Mouse (Mus musculus): ENCODE measurements around the gene Gm45140. TPM values are rescaled to one million over a fixed set of nuclear protein-coding genes. Genes with fewer than 3 reads are reported as not detected.

Gm45140 gene
- total and polyA plus RNA-seq, 3 experiments, result 9.9 to 26.2 TPM; not detected in 1

DNA sequence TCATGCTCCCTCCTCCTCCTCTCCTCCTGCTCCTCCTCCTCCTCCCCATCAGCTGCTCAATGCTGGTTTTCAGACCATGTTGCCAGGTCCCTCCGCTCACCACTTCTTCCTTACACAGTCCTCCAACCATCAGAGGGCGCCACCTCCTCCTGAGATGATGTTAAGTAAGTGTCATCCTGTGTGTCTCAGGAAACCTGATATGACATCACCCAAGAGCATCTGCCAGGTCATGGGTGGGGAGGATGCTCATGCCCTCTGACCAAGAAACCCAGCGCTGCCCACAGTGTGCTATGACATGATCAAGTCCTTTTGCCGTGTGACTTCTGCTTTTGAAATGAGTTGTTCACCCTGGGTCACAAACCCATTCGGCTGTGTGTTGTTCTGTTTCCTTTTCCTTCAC lies 92.8 kb downstream of the Gm45140 start:
- peaks cover 33 to 66% of the 10 kb centered on the region in 2 experiments for H3K4me1 ChIP-seq (ENCODE audit: control insufficient read depth in 1 of 2, insufficient read depth in 2 of 2, low read length in 2 of 2)

GRCm38 (mm10) chr6:87741978-87742377 lies 93.6 kb downstream of the Gm45140 start:
- no peaks in the 10 kb centered on the region for H3K27me3 ChIP-seq (ENCODE audit: control insufficient read depth in 1 of 2, insufficient read depth in 2 of 2, low read length in 2 of 2)
- peaks cover 33 to 58% of the 10 kb centered on the region in 2 experiments for H3K4me1 ChIP-seq (ENCODE audit: control insufficient read depth in 1 of 2, insufficient read depth in 2 of 2, low read length in 2 of 2)
- TF ChIP-seq ETS1 (IDR thresholded peaks at IDR 0.05; ENCODE audit: low read depth, low read length) (peak; percentile 27; the same call in 1 of the 2 replicates), BHLHE40 (IDR thresholded peaks at IDR 0.05; ENCODE audit: borderline replicate concordance, low read depth, low read length) (peak; percentile 92), GATA1 (IDR thresholded peaks at IDR 0.05; ENCODE audit: low read depth, low read length) (0 out of 2 replicates have a peak, but pooled peaks have one; percentile 8), TAL1 (IDR thresholded peaks at IDR 0.05; ENCODE audit: low read length) (peak; percentile 38), MAX (IDR thresholded peaks at IDR 0.05; ENCODE audit: low read length) (peak; percentile 79), MXI1 (IDR thresholded peaks at IDR 0.05; ENCODE audit: low read depth, low read length) (peak; percentile 24; the same call in 1 of the 2 replicates), ELF1 (IDR thresholded peaks at IDR 0.05; ENCODE audit: low read depth, low read length) (no peak), SIN3A (IDR thresholded peaks at IDR 0.05; ENCODE audit: low read length) (no peak)
- DNase-seq (ENCODE audit: low read depth, low spot score), result peak; percentile 54
- H3K27ac ChIP-seq (ENCODE audit: control insufficient read depth, low read depth, low read length), result no peak overlapping the region
- no peaks in the 10 kb centered on the region for H3K79me2 ChIP-seq (ENCODE audit: control insufficient read depth, insufficient read depth, low read length, poor library complexity)
- H3K9ac ChIP-seq (ENCODE audit: control insufficient read depth, low read depth, low read length, poor library complexity, severe bottlenecking), result no peak overlapping the region
- no peak overlapping the region for H3K4me3 ChIP-seq (ENCODE audit: control insufficient read depth in 1 of 2, insufficient read depth in 1 of 2, low read depth in 2 of 2, low read length in 2 of 2)
- H3K9me3 ChIP-seq (replicated peaks; ENCODE audit: insufficient read depth, low read length), result no peaks in the 10 kb centered on the region
- peaks cover 0 to 37% of the 10 kb centered on the region in 2 experiments; a peak in 2 of 4 replicates for H3K36me3 ChIP-seq (ENCODE audit: control insufficient read depth in 1 of 2, insufficient read depth in 2 of 2, low read length in 2 of 2)

More for the DNA sequence above, 92.8 kb downstream of the Gm45140 start:
- Histone ChIP-seq H3K9me3 (replicated peaks; ENCODE audit: insufficient read depth, low read length) (no peaks in the 10 kb centered on the region), H3K36me3 (ENCODE audit: control insufficient read depth in 1 of 2, insufficient read depth in 2 of 2, low read length in 2 of 2) (peaks cover 0 to 40% of the 10 kb centered on the region in 2 experiments; a peak in 2 of 4 replicates), H3K27ac (ENCODE audit: control insufficient read depth, low read depth, low read length) (no peak overlapping the region), H3K27me3 (ENCODE audit: control insufficient read depth in 1 of 2, insufficient read depth in 2 of 2, low read length in 2 of 2) (no peaks in the 10 kb centered on the region), H3K9ac (ENCODE audit: control insufficient read depth, low read depth, low read length, poor library complexity, severe bottlenecking) (no peak overlapping the region), H3K79me2 (ENCODE audit: control insufficient read depth, insufficient read depth, low read length, poor library complexity) (no peaks in the 10 kb centered on the region), H3K4me3 (ENCODE audit: control insufficient read depth in 1 of 2, insufficient read depth in 1 of 2, low read depth in 2 of 2, low read length in 2 of 2) (no peak overlapping the region)
- peak; percentile 59 for DNase-seq (ENCODE audit: low read depth, low spot score)
- TF ChIP-seq CTCF (IDR thresholded peaks at IDR 0.05 in 2 of 3, conservative IDR thresholded peaks at IDR 0.05 in 1 of 3; ENCODE audit: control insufficient read depth in 1 of 3, insufficient read depth in 1 of 3, low read depth in 2 of 3, low read length in 3 of 3, poor library complexity in 1 of 3, severe bottlenecking in 1 of 3) (peak; percentile 37 to 59 (median 52)), TCF12 (IDR thresholded peaks at IDR 0.05; ENCODE audit: low read depth, low read length) (no peak)

GRCm38 (mm10) chr6:87740496-87740895 lies 95.1 kb downstream of the Gm45140 start:
- Histone ChIP-seq H3K4me3 (ENCODE audit: control insufficient read depth in 1 of 2, insufficient read depth in 1 of 2, low read depth in 2 of 2, low read length in 2 of 2) (no peak overlapping the region), H3K27ac (ENCODE audit: control insufficient read depth, low read depth, low read length) (peak overlapping the region; percentile 43; the same call in 1 of the 2 replicates), H3K9ac (ENCODE audit: control insufficient read depth, low read depth, low read length, poor library complexity, severe bottlenecking) (no peak overlapping the region), H3K4me1 (ENCODE audit: control insufficient read depth in 1 of 2, insufficient read depth in 2 of 2, low read length in 2 of 2) (peaks cover 27 to 49% of the 10 kb centered on the region in 2 experiments), H3K36me3 (ENCODE audit: control insufficient read depth in 1 of 2, insufficient read depth in 2 of 2, low read length in 2 of 2) (peaks cover 0 to 31% of the 10 kb centered on the region in 2 experiments; a peak in 2 of 4 replicates), H3K9me3 (replicated peaks; ENCODE audit: insufficient read depth, low read length) (no peaks in the 10 kb centered on the region), H3K79me2 (ENCODE audit: control insufficient read depth, insufficient read depth, low read length, poor library complexity) (no peaks in the 10 kb centered on the region), H3K27me3 (ENCODE audit: control insufficient read depth in 1 of 2, insufficient read depth in 2 of 2, low read length in 2 of 2) (no peaks in the 10 kb centered on the region)
- TF ChIP-seq TAL1 (IDR thresholded peaks at IDR 0.05; ENCODE audit: low read length), result peak; percentile 97
- TF ChIP-seq EP300 (IDR thresholded peaks at IDR 0.05; ENCODE audit: low read depth in 1 of 2, low read length in 2 of 2), result peak; percentile 92 to 93
- peak; percentile 89 for TF ChIP-seq RCOR1 (IDR thresholded peaks at IDR 0.05; ENCODE audit: low read depth, low read length)
- no peak for TF ChIP-seq POLR2A (IDR thresholded peaks at IDR 0.05; ENCODE audit: control insufficient read depth in 1 of 2, insufficient read depth in 1 of 2, low read depth in 1 of 2, low read length in 2 of 2, poor library complexity in 1 of 2)
- peak; percentile 98 for TF ChIP-seq TCF12 (IDR thresholded peaks at IDR 0.05; ENCODE audit: low read depth, low read length)
- no peak for TF ChIP-seq E2F4 (IDR thresholded peaks at IDR 0.05; ENCODE audit: borderline replicate concordance, low read depth, low read length)
- peak; percentile 99 for TF ChIP-seq ETS1 (IDR thresholded peaks at IDR 0.05; ENCODE audit: low read depth, low read length)
- TF ChIP-seq MYC (IDR thresholded peaks at IDR 0.05; ENCODE audit: low read depth, low read length), result peak; percentile 79; the same call in 1 of the 2 replicates
- peak; percentile 96 for TF ChIP-seq GATA1 (IDR thresholded peaks at IDR 0.05; ENCODE audit: low read depth, low read length)
- TF ChIP-seq TBP (IDR thresholded peaks at IDR 0.05; ENCODE audit: low read depth, low read length), result peak; percentile 92
- no peak; the same call in 1 of the 2 replicates for TF ChIP-seq MAZ (IDR thresholded peaks at IDR 0.05; ENCODE audit: low read depth, low read length)
- TF ChIP-seq SIN3A (IDR thresholded peaks at IDR 0.05; ENCODE audit: low read length), result peak; percentile 91
- TF ChIP-seq MEF2A (IDR thresholded peaks at IDR 0.05; ENCODE audit: extremely low read depth, insufficient replicate concordance, low read depth, low read length, poor library complexity, severe bottlenecking), result no peak
- TF ChIP-seq RAD21 (IDR thresholded peaks at IDR 0.05; ENCODE audit: low read depth, low read length), result no peak
- peak; percentile 65; the same call in 1 of the 2 replicates for TF ChIP-seq BHLHE40 (IDR thresholded peaks at IDR 0.05; ENCODE audit: borderline replicate concordance, low read depth, low read length)
- DNase-seq (ENCODE audit: low read depth, low spot score), result peak; percentile 91
